Mouse (Mus musculus) C2C12 (cell line): ENCODE results near the gene Wdr91. TPM values are rescaled to one million over a fixed set of nuclear protein-coding genes. Genes with fewer than 3 reads are reported as not detected.

Experiments used
- H3K27me3 ChIP-seq: one replicate; pipeline ENCODE4 v1.6.1; 2011; ENCODE audit not compliant: control insufficient read depth, insufficient read depth, insufficient read length
- H3K36me3 ChIP-seq: one replicate; pipeline ENCODE4 v1.6.1; 2011; ENCODE audit not compliant: control insufficient read depth, insufficient read depth
- H3K4me3 ChIP-seq: one replicate; pipeline ENCODE4 v1.5.1; 2011; ENCODE audit warnings: mild to moderate bottlenecking, control low read depth; ENCODE audit not compliant: poor library complexity, insufficient read depth, severe bottlenecking
- H3K79me2 ChIP-seq: one replicate; pipeline ENCODE4 v1.6.1; 2011; ENCODE audit not compliant: control insufficient read depth, insufficient read depth
- H3K79me3 ChIP-seq: one replicate; pipeline ENCODE4 v1.6.1; 2011; ENCODE audit warnings: low read depth, control low read depth
- H3ac ChIP-seq: one replicate; pipeline ENCODE3; 2011; ENCODE audit warnings: low read depth; ENCODE audit not compliant: control insufficient read depth, insufficient read length
- CEBPB ChIP-seq: IDR thresholded peaks from one replicate; pipeline ENCODE4 v1.6.1; 2011; ENCODE audit warnings: low read depth, mild to moderate bottlenecking, control low read depth, moderate library complexity
- CTCF ChIP-seq: IDR thresholded peaks from one replicate; pipeline ENCODE4 v1.5.1; 2011; ENCODE audit not compliant: control insufficient read depth, insufficient read depth, insufficient read length
- FOSL1 ChIP-seq: IDR thresholded peaks from one replicate; pipeline ENCODE4 v1.8.0; 2011; ENCODE audit warnings: mild to moderate bottlenecking, low read length; ENCODE audit not compliant: poor library complexity, insufficient read depth, severe bottlenecking
- MAX ChIP-seq: IDR thresholded peaks from one replicate; pipeline ENCODE4 v1.6.1; 2011; ENCODE audit warnings: mild to moderate bottlenecking, control low read depth
- MYOD1 ChIP-seq: IDR thresholded peaks from one replicate; pipeline ENCODE4 v1.6.1; 2011; ENCODE audit warnings: low read depth; ENCODE audit not compliant: control insufficient read depth, insufficient read length
- MYOG ChIP-seq: IDR thresholded peaks from one replicate; pipeline ENCODE4 v1.6.1; 2011; ENCODE audit not compliant: control insufficient read depth, insufficient read length; ENCODE audit errors: extremely low read depth
- USF1 ChIP-seq: IDR thresholded peaks from one replicate; pipeline ENCODE4 v1.6.1; 2011; ENCODE audit warnings: low read depth, mild to moderate bottlenecking, control low read depth, moderate library complexity
- polyA plus RNA-seq: library from polyadenylated mRNA; unstranded; fragments of >200 nt; fragmentation: generic; extraction: Trizol; gene quantifications from one replicate; pipeline ENCODE4 v1.2.1, GENCODE M21; 2012; ENCODE audit warnings: missing spikeins

Wdr91 gene
- polyA plus RNA-seq, 1 experiment, result 12.8 TPM

DNA sequence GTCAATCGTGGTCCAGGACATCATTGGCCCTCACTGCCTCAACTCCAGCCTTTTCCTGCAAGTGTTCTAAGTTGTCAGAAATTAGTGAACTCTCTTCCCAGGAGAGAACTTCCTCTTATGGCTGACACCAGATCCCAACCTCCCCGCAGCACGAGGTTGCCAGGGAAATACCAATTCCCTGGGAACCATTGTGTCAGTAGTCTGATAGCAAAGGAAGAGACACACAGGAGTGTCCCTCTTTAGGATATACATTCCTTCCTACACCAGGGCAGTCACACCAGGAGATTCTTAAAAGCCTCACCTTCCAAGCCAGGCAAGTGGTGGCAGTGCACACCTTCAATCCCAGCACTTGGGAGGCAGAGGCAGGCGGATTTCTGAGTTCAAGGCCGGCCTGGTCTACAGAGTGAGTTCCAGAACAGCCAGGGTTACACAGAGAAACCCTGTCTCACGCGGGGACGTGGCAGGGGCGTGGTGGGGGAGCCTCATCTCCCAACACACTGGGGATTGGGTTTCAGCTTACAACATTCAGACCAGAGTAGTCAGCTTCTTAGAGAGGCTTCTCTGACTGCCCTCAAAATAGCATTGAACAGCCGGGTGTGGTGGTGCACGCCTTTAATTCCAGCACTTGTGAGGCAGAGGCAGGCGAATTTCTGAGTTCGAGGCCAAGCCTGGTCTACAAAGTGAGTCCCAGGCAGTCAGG lies 2.8 kb upstream of the Wdr91 start:
- Histone ChIP-seq H3K79me3 (no peaks in the 10 kb centered on the region), H3K79me2 (peaks cover 8% of the 10 kb centered on the region), H3K36me3 (no peaks in the 10 kb centered on the region), H3K4me3 (no peak overlapping the region), H3ac (no peak overlapping the region), H3K27me3 (no peaks in the 10 kb centered on the region)
- TF ChIP-seq MYOD1 (no peak), CTCF (no peak), FOSL1 (no peak), MAX (no peak), MYOG (no peak), USF1 (no peak), CEBPB (no peak)

DNA sequence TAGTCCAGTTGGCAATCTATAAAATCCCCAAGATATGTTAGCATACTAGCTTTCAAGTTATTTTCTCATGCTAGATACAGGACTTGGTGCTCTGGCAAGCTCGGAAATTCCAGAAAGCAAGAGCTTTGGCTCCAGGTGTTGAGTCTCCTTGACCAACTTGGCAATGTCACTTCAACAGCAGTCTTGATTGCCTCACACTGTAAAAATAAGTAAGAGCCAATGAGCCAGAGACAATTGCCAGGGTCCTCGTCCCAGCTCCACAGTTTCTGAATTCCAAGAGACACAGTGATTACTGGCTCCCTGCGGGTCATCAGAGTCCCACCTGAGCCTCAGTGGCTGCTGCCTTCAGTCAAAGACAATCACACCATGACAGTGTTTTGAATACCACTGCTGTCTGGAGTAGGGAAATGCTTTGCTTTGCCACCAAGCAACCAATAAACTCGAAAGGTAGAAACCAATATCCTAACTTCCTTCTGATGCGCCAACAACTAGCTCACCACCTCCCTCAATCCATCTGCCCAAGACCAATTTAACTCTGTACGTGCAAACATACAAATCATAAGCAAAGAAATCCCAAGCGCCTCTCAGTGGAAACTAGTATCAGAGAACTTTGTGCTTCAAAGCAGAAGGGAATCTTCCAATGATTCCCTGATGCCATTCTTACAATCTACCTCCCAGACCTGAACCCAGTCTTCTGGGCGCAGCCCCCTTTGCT lies 888 bp downstream of the Wdr91 start:
- Histone ChIP-seq H3K79me2 (peaks cover 8% of the 10 kb centered on the region), H3ac (no peak overlapping the region), H3K4me3 (peak overlapping the region; percentile 57), H3K27me3 (no peaks in the 10 kb centered on the region), H3K79me3 (no peaks in the 10 kb centered on the region), H3K36me3 (peaks cover 26% of the 10 kb centered on the region)
- TF ChIP-seq MYOD1, result no peak
- TF ChIP-seq USF1, result no peak
- no peak for TF ChIP-seq CTCF
- TF ChIP-seq CEBPB, result no peak
- no peak for TF ChIP-seq MYOG
- TF ChIP-seq FOSL1, result no peak
- TF ChIP-seq MAX, result no peak

DNA sequence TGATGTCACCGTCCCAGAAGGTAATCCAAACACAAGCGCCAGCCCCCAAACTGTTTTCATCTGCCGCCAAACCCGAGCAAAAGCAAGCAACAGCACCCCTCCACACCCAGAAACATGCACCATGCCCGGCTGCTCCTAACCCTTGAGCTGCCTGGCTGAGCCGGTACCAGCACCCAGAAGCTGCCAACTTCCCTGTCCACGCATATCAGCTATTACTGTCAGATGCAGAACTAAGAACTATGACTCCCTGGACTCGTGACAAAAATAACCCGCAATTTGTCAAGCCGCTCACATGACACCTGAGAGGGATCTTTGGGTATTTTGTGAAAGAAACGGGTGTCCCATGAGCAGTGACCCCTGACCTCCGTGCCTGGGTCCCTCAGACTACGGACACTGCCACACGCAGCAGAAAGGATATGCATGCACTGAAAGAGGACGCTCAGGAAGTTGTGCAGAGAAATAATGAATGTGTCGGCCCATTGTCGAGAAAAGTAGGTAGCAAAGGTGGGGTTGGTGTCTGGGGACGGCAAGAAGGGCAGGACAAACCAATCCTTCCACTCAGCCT lies 2.9 kb downstream of the Wdr91 start:
- no peaks in the 10 kb centered on the region for H3K79me3 ChIP-seq
- H3K27me3 ChIP-seq, result no peaks in the 10 kb centered on the region
- TF ChIP-seq CEBPB, result no peak
- TF ChIP-seq MAX, result no peak
- no peak for TF ChIP-seq USF1
- no peak for TF ChIP-seq MYOG
- no peak for TF ChIP-seq CTCF
- no peak for TF ChIP-seq FOSL1
- TF ChIP-seq MYOD1, result no peak
- peaks cover 27% of the 10 kb centered on the region for H3K36me3 ChIP-seq
- H3ac ChIP-seq, result no peak overlapping the region
- H3K79me2 ChIP-seq, result peaks cover 8% of the 10 kb centered on the region
- no peak overlapping the region for H3K4me3 ChIP-seq

DNA sequence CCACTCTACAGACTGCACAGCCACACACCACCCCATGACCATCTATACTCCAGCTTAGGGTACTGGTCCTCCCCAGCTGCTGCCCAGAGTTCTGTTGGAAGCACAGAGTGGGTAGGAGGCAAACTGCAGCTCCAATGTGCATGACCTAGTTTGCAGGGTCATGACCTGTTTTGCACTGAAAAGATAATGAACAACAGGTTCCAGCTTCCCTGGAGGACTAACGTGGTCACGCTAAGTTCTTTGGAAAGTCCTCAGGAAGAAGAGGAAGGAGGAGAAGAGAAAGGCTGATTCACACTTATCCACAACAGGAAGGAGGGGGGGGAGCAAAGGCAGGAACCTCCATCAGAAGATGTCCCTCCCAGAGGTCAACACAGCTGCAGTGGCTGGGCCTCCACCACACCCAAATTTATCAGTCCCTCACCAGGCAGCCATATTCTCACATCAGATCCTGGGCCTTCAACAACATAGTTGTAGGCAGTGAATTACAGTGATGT lies 3.5 kb downstream of the Wdr91 start:
- H3K4me3 ChIP-seq, result no peak overlapping the region
- H3K27me3 ChIP-seq, result no peaks in the 10 kb centered on the region
- no peak overlapping the region for H3ac ChIP-seq
- H3K79me2 ChIP-seq, result peaks cover 8% of the 10 kb centered on the region
- TF ChIP-seq CEBPB, result no peak
- TF ChIP-seq MAX, result no peak
- no peak for TF ChIP-seq FOSL1
- TF ChIP-seq USF1, result no peak
- TF ChIP-seq MYOD1, result no peak
- TF ChIP-seq MYOG, result no peak
- no peak for TF ChIP-seq CTCF
- peaks cover 31% of the 10 kb centered on the region for H3K36me3 ChIP-seq
- no peaks in the 10 kb centered on the region for H3K79me3 ChIP-seq

DNA sequence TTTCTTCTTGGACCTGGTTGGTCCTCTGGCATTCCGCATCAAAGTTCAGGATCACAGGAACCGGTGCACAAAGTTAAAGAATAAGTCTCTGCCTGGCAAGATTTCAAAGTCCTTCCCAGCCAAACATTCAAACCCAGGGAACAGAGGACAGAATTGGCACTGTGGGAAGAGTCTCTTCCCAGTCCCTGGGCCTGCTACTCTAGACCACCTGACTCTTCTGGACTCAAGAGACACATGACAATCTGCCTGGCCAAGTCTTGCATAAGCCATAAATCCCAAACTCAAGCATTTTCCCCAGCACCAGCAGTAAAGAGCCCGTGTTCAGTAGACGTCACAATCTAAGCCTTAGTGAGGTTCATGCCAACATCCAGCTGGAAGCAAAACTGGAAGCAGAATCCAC lies 4.0 kb downstream of the Wdr91 start:
- H3K79me3 ChIP-seq, result no peaks in the 10 kb centered on the region
- no peaks in the 10 kb centered on the region for H3K27me3 ChIP-seq
- H3K36me3 ChIP-seq, result peaks cover 31% of the 10 kb centered on the region
- no peak overlapping the region for H3ac ChIP-seq
- TF ChIP-seq USF1 (no peak), CTCF (no peak), MAX (no peak), MYOG (no peak), MYOD1 (no peak), CEBPB (no peak), FOSL1 (no peak)
- H3K4me3 ChIP-seq, result no peak overlapping the region
- H3K79me2 ChIP-seq, result peaks cover 8% of the 10 kb centered on the region

DNA sequence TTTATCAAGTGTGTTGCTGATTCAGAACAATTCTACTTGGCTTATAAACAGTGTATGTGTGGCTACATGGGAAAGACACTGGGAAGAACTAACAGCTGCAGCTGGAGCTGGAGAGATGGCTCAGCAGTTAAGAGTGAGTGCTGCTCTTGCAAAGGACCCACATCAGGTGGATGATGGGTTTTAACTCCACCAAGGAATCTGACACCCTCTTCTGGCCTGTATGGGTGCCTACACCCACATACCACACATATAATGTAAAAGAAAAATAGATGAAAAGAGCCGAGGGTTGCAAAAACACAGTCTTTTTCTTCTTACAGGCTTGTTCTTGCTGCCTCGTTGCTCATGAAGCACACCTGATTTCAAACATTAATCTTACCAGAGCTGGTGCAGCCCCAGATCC lies 4.6 kb downstream of the Wdr91 start:
- TF ChIP-seq FOSL1 (no peak), MYOD1 (no peak), MAX (no peak), CEBPB (no peak), USF1 (no peak), MYOG (no peak), CTCF (no peak)
- H3K79me3 ChIP-seq, result no peaks in the 10 kb centered on the region

More for the DNA sequence above, 4.6 kb downstream of the Wdr91 start:
- H3ac ChIP-seq, result no peak overlapping the region
- no peak overlapping the region for H3K4me3 ChIP-seq
- peaks cover 8% of the 10 kb centered on the region for H3K79me2 ChIP-seq
- peaks cover 31% of the 10 kb centered on the region for H3K36me3 ChIP-seq
- no peaks in the 10 kb centered on the region for H3K27me3 ChIP-seq
